Mouse (Mus musculus) testis, adult 2 months (tissue): ENCODE results near the gene Saa3.

Experiments
- CTCF ChIP-seq: fragments of 200-500 bp; IDR thresholded peaks from 2 replicates; pipeline ENCODE4 v1.5.1; 2012; ENCODE audit warnings: low read depth, mild to moderate bottlenecking, inconsistent platforms, low read length, moderate library complexity; ENCODE audit not compliant: control insufficient read depth, insufficient read depth, insufficient replicate concordance
- POLR2A ChIP-seq: fragments of 200-500 bp; IDR thresholded peaks from 2 replicates; pipeline ENCODE4 v1.6.1; 2012; ENCODE audit warnings: low read depth, mild to moderate bottlenecking, inconsistent platforms, low read length, moderate library complexity; ENCODE audit not compliant: control insufficient read depth

- TF ChIP-seq POLR2A (no peak), CTCF (no peak)
Measured at GRCm38 (mm10) chr7:46678417-46678816, 37.1 kb downstream of the Saa3 start.
